Mouse (Mus musculus) neutrophil, adult 5-6 weeks (primary cell): ENCODE measurements around the gene Donson. TPM values are rescaled to one million over a fixed set of nuclear protein-coding genes. Genes with fewer than 3 reads are reported as not detected.

Experiments
- ATAC-seq: fragments of 151-379, 151-347 bp; 2 replicates; pipeline ENCODE4 v1.8.0; 2017; ENCODE audit warnings: mild to moderate bottlenecking, moderate TSS enrichment; ENCODE audit not compliant: insufficient number of reproducible peaks, poor library complexity, low FRiP score, severe bottlenecking; ENCODE audit errors: extremely low read depth
- total RNA-seq: library from RNA; stranded (forward); fragments of 200-1000 nt; gene quantifications from 2 replicates; pipeline ENCODE4 v1.2.3, GENCODE M21; 2017

Donson gene
- 81.0 and 93.7 TPM in 2 replicates for total RNA-seq

GRCm38 (mm10) chr16:91688619-91689334 lies at the start of gene Donson:
Donson (minus strand) TSS chr16:91688770.
- peak; percentile 70 for ATAC-seq

GRCm38 (mm10) chr16:91736046-91736816 lies 47.7 kb upstream of the Donson start:
- ATAC-seq = no peak

- ATAC-seq = no peak
These were observed 46.2 kb upstream of the Donson start for GRCm38 (mm10) chr16:91734771-91735170.

GRCm38 (mm10) chr16:91732816-91733215 lies 44.2 kb upstream of the Donson start:
- no peak for ATAC-seq

- ATAC-seq = no peak
These were observed 41.9 kb upstream of the Donson start for GRCm38 (mm10) chr16:91730446-91730845.

- no peak for ATAC-seq
These were observed 41.4 kb upstream of the Donson start for GRCm38 (mm10) chr16:91729821-91730441.

DNA sequence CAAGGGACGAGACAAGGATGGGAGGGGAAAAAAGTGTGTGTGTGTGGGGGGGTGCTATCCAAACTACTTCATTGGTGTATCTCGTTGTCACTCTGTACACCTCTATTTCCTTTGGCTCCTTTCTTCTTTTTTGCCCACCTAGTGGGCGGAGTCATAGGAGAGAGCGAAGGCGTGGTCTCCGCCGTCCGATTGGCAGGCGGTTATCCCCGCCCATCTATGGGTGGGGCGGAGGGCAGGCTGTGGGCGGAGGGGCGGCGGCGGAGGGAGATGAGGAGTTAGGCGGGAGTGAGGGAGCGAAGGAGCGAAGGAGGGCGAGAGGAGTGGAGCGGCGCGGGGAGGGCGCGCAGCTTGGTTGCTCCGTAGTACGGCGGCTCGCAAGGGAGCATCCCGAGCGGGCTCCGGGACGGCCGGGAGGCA lies 40.5 kb upstream of the Donson start, which contains the start of gene Itsn1:
Itsn1 (plus strand) TSS at position 216 of the 417 bp plus-strand sequence.
- peak; percentile 74 for ATAC-seq

DNA sequence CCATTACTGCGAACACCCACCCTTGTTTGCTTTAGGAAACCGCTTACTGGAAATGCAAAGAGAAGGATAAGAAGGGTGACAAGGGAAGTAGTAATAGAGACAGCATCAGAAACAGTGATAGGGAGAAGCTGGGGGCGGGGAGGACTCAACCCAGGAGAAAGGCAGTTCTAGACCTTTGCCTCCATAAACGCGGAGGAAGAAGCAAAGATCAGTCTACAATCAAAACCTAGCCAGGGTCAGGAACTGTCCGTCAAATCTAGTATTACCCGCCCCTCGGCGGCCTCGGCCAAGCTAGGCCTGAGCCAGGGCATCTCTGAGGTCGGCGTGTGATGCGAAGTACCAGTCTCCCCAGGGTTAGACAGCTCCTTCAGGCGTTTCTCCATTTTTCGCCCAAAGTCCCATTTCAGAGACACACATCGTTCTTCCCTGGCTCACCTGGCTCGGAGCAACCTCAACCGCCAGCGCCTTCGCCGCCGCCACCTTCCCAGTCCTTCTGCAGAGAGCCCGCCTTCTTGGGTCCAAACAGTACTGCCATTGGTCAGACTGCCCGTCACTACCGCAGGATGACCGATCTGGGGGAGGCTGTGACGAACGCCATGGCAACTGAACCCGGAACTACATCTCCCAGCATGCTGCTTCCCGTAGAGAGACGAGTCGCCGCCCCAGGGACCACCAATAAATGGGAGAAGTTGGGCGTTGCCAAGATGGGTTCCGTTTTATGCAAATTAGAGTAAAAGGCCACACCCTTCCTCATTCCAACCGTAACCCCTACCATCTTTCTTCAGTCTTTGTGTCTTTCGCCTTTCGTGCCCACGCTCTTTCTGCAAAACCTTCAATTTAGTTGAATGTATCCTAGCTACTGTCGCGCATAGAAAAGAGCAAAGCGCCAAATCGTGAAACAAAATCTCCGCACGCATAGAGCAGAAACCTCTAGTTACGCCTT lies 39.8 kb upstream of the Donson start, which contains the start of gene Cryzl1:
Cryzl1 (minus strand) TSS at position 853 of the 943 bp plus-strand sequence.
- ATAC-seq = peak; percentile 90

- peak; percentile 20; the same call in 1 of the 2 replicates for ATAC-seq
These were observed 38.9 kb upstream of the Donson start for GRCm38 (mm10) chr16:91727433-91727832.

- ATAC-seq = no peak
These were observed 35.7 kb upstream of the Donson start for GRCm38 (mm10) chr16:91724247-91724646.

DNA sequence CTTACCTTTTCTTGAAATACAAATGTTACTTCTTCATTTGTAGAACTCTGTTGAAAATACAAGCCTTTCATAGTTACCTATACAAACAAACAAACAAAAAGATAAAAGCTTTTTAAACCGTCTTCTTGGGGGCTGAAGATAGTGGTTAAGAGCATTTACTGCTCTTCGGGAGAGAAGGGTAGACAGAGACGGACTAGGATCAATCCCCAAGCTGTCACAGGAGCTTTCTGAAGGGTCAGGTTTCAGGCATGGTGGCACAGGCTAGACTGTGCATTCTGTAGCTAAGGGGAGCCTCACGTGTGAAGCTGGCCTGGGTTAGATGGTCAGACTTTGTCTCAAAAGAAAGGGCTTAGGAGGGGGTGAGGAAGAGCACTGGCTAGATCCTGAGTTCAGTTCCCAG lies 28.8 kb upstream of the Donson start:
- no peak for ATAC-seq

GRCm38 (mm10) chr16:91716927-91717349 lies 28.4 kb upstream of the Donson start:
- ATAC-seq = no peak

DNA sequence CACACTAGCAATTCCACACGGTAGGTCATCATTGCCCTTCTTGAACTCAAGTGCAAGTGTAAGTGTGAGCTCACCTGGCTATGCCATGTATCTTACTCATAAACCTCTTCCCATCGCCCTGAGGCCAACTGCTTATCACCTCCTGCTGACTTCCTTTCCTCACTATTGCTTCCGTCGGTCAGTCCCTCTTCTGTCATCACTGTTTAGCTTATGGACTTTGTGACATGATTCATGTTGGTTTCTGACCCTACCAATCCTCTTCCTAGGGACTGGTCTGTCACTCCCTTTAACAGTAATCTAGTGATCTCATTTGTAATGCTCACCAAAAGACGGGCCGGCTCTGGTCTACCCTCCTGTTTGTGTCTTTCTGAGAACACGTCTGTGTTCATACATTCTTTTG lies 21.7 kb upstream of the Donson start:
- no peak for ATAC-seq

DNA sequence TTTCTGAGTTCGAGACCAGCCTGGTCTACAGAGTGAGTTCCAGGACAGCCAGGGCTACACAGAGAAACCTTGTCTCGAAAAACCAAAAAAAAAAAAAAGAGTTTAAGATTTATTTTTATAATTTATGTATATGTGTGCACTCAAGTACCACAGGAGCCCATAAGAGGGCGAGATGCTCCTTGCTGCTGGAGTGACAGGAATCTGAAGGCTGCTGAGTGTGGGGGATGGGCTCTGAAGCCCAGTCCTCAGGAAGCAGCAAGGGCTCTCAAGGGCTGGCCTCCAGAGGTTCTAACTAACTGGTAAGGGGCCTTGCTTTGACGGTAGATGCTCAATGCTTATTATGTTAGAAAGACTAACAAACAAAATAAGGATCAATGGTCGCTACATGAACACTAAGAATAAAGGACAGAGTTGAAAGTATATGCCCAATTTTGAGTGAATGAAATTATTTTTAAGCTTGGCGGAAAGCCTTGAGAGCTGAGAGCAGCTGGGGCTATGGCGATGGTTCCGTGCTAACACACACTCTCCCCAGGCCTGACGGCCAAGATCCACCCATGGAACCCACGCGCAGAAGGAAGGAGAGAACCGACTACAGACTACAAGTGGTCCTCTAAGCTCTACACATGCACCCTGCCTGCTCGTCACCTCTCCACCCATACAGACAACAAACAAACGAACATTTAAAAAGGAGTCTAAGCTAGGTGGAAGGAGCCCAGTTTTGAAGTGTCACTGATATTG lies 16.2 kb upstream of the Donson start:
- no peak for ATAC-seq

DNA sequence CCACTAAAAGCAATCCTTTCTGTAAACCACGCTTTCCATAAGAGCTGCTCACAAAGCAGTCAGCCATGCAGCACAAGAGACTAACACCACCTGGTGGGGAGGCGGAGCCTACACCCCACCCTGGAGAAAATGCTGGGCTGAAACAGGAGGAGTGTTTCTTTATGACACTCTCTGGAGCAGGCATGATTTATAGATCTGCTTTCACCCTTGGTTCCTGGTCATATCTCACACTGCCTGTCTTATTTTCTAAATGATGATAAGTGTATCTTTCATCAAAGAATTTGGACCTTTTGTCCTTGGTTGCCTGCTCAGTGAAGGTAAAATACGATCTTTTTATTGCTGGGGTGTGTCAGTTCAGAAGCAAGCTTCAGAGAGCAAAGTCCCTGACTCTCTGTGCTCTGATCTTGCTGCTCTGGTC lies 14.2 kb upstream of the Donson start:
- ATAC-seq = no peak

DNA sequence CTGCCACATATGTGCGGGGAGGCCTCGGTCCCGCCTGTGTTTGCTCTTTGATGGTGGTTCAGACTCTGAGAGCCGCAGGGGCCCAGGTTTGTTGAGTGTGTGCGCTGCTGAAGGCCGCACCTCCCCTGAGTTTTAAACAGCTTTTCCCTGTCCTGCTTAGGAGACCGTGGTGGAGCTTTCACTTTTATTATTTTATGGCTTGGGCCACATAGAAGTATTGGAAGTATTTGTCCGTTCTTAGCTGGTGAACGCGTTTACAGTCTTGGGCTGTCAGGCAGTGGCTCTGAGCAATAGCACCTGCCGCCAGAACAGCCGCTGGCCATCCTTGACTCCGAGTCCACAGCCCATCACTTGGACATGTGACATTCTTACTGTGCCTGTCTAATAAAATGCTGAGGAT lies 13.3 kb upstream of the Donson start:
- ATAC-seq = no peak

- ATAC-seq = no peak
These were observed 10.4 kb upstream of the Donson start for GRCm38 (mm10) chr16:91698995-91699394.
